Mouse (Mus musculus): ENCODE results near the gene Gm7879.

DNA sequence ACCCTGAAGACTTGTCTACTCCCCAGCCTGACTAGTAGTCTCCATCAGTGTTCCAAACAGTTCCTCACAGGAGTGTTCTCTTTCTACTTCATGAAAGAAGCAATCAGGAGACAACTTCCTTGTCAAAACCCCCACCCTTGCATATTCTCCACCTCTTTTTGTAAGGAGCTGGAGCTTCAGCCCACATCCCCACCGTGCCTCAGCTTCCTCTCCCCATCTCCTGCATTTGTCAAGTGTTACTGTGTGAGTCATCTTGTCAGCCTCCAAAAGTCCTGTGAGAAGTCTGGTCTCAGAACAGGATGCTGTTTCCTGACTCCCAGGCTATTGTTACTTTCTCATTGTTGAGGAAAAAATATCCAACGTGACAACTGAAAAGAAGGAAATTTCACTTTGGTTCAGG is 47.6 kb upstream of the Gm7879 start:
- no peak for TF ChIP-seq CTCF (IDR thresholded peaks at IDR 0.05; ENCODE audit: borderline replicate concordance, insufficient read depth, low read depth, low read length)
- TF ChIP-seq POLR2A (IDR thresholded peaks at IDR 0.05; ENCODE audit: borderline replicate concordance, insufficient read depth, low read length), result no peak
